Mouse (Mus musculus) stomach, postnatal 0 days (tissue): Measurements from ENCODE around the gene Hs6st1. TPM values are rescaled to one million over a fixed set of nuclear protein-coding genes. Genes with fewer than 3 reads are reported as not detected.
A peak's percentile ranks its signal among the peaks of the same experiment; 100 is the strongest.

Experiments
- ATAC-seq: fragments of 200-750 bp; cut with Nextera tagmentation; 2 replicates; pipeline ENCODE4 v1.8.0; 2017; ENCODE audit not compliant: low FRiP score, low TSS enrichment
- DNase-seq: peaks from one replicate; pipeline ENCODE4 v3.0.0-alpha.2; 2016; ENCODE audit warnings: low spot score
- H3K27ac ChIP-seq: fragments of 300-500 bp; sonication (generic); replicated peaks from 2 replicates; pipeline ENCODE4 v1.5.1; 2014; ENCODE audit warnings: mild to moderate bottlenecking, control low read depth
- H3K27me3 ChIP-seq: fragments of 300-500 bp; sonication (generic); 2 replicates; pipeline ENCODE4 v1.6.1; 2014; ENCODE audit warnings: low read length; ENCODE audit not compliant: control insufficient read depth, insufficient read depth
- H3K36me3 ChIP-seq: fragments of 300-500 bp; sonication (generic); 2 replicates; pipeline ENCODE4 v1.6.1; 2014; ENCODE audit warnings: low read length, mixed read lengths; ENCODE audit not compliant: control insufficient read depth, insufficient read depth
- H3K4me1 ChIP-seq: fragments of 300-500 bp; sonication (generic); replicated peaks from 2 replicates; pipeline ENCODE4 v1.6.1; 2014; ENCODE audit warnings: antibody characterized with exemption; ENCODE audit not compliant: control insufficient read depth, insufficient read depth
- H3K4me2 ChIP-seq: fragments of 300-500 bp; sonication (generic); replicated peaks from 2 replicates; pipeline ENCODE4 v1.6.1; 2014; ENCODE audit warnings: low read depth, mild to moderate bottlenecking, control low read depth, moderate library complexity
- H3K4me3 ChIP-seq: fragments of 300-500 bp; sonication (generic); 2 replicates; pipeline ENCODE4 v1.5.1; 2014; ENCODE audit warnings: low read depth, low read length, control low read depth
- H3K9ac ChIP-seq: fragments of 300-500 bp; sonication (generic); 2 replicates; pipeline ENCODE4 v1.6.1; 2014; ENCODE audit warnings: mild to moderate bottlenecking, low read length, control low read depth, mixed read lengths
- H3K9me3 ChIP-seq: fragments of 300-500 bp; sonication (generic); 2 replicates; pipeline ENCODE4 v1.6.1; 2016; ENCODE audit warnings: low read length; ENCODE audit not compliant: control insufficient read depth
- CTCF ChIP-seq: IDR thresholded peaks from 2 replicates; pipeline ENCODE4 v1.5.1; 2016; ENCODE audit warnings: antibody characterized with exemption, low read depth, mild to moderate bottlenecking, moderate library complexity
- EP300 ChIP-seq: optimal IDR thresholded peaks from 2 replicates; pipeline ENCODE3; 2016; ENCODE audit warnings: antibody characterized with exemption
- WGBS: fragments of 180-500 bp; shearing (Covaris S2); extraction: QIAGEN DNeasy Blood & Tissue Kit; methylation state at CpG from one replicate; pipeline ENCODE4 v1.1.7; 2014; 5-methylcytosine and 5-hydroxymethylcytosine counted together
- polyA plus RNA-seq: library from polyadenylated mRNA; unstranded; fragments of >200 nt; fragmentation: Nextera tagmentation; extraction: Ambion mirVana; gene quantifications from 2 replicates; pipeline ENCODE4 v1.2.1, GENCODE M21; 2015

Hs6st1 gene
- 5.7 and 6.8 TPM in 2 replicates for polyA plus RNA-seq

- DNase-seq (peak; percentile 95), ATAC-seq (peak; percentile 92)
- H3K36me3 ChIP-seq = no peaks in the 10 kb centered on the region
- peaks cover 24% of the 10 kb centered on the region for H3K4me1 ChIP-seq
- under 1% methylated on average over 35 of the region's 55 CpGs for WGBS
- peak within 1 kb of the TSS; percentile 82 for H3K4me3 ChIP-seq
- TF ChIP-seq EP300 (no peak), CTCF (no peak)
- peak within 1 kb of the TSS; percentile 85 for H3K9ac ChIP-seq
- peak within 1 kb of the TSS; percentile 86 for H3K27ac ChIP-seq
- H3K4me2 ChIP-seq = peak within 1 kb of the TSS; percentile 93
- no peaks in the 10 kb centered on the region for H3K9me3 ChIP-seq
- no peaks in the 10 kb centered on the region for H3K27me3 ChIP-seq
Observed at GRCm38 (mm10) chr1:36068076-36068475, at the start of gene Hs6st1. TSS of gene Hs6st1 (plus strand) at chr1:36068400.

GRCm38 (mm10) chr1:36018617-36019016 is 49.6 kb upstream of the Hs6st1 start:
- Histone ChIP-seq H3K4me2 (no peak overlapping the region), H3K9ac (no peak overlapping the region), H3K27ac (no peak overlapping the region), H3K4me3 (no peak overlapping the region), H3K36me3 (no peaks in the 10 kb centered on the region), H3K4me1 (no peaks in the 10 kb centered on the region), H3K9me3 (no peaks in the 10 kb centered on the region), H3K27me3 (no peaks in the 10 kb centered on the region)
- 86% methylated on average over 4 of the region's 4 CpGs for WGBS
- TF ChIP-seq CTCF = no peak
- TF ChIP-seq EP300 = no peak
- DNase-seq = no peak
- ATAC-seq = no peak

- Histone ChIP-seq H3K4me3 (no peak overlapping the region), H3K4me2 (no peak overlapping the region), H3K4me1 (no peaks in the 10 kb centered on the region), H3K27ac (no peak overlapping the region), H3K27me3 (no peaks in the 10 kb centered on the region), H3K9me3 (no peaks in the 10 kb centered on the region), H3K9ac (no peak overlapping the region), H3K36me3 (no peaks in the 10 kb centered on the region)
- 92% methylated on average over 2 of the region's 2 CpGs for WGBS
- DNase-seq (no peak), ATAC-seq (no peak)
- TF ChIP-seq CTCF (no peak), EP300 (no peak)
Observed at GRCm38 (mm10) chr1:36019161-36019560, 49.0 kb upstream of the Hs6st1 start.

- Histone ChIP-seq H3K27me3 (no peaks in the 10 kb centered on the region), H3K27ac (no peak overlapping the region), H3K36me3 (no peaks in the 10 kb centered on the region), H3K9ac (no peak overlapping the region), H3K4me3 (no peak overlapping the region), H3K4me2 (no peak overlapping the region), H3K4me1 (no peaks in the 10 kb centered on the region), H3K9me3 (no peaks in the 10 kb centered on the region)
- DNase-seq = no peak
- TF ChIP-seq EP300 = no peak
- TF ChIP-seq CTCF = no peak
- 92% methylated on average over 4 of the region's 4 CpGs for WGBS
- ATAC-seq = no peak
Observed at GRCm38 (mm10) chr1:36020315-36020714, 47.9 kb upstream of the Hs6st1 start.

GRCm38 (mm10) chr1:36030421-36030821 is 37.8 kb upstream of the Hs6st1 start:
- H3K4me1 ChIP-seq = no peaks in the 10 kb centered on the region
- no peak overlapping the region for H3K27ac ChIP-seq
- H3K9me3 ChIP-seq = no peaks in the 10 kb centered on the region
- peak; percentile 26 for DNase-seq
- H3K36me3 ChIP-seq = no peaks in the 10 kb centered on the region
- no peak overlapping the region for H3K4me2 ChIP-seq
- no peak overlapping the region for H3K9ac ChIP-seq
- no peak overlapping the region for H3K4me3 ChIP-seq
- WGBS = 26% methylated on average over 10 of the region's 10 CpGs
- H3K27me3 ChIP-seq = no peaks in the 10 kb centered on the region
- ATAC-seq = no peak; the same call in 1 of the 2 replicates
- TF ChIP-seq EP300 (no peak), CTCF (no peak)

GRCm38 (mm10) chr1:36038769-36039168 is 29.4 kb upstream of the Hs6st1 start:
- TF ChIP-seq EP300 = no peak
- TF ChIP-seq CTCF = no peak
- H3K27me3 ChIP-seq = no peaks in the 10 kb centered on the region
- no peak for ATAC-seq
- no peak overlapping the region for H3K4me2 ChIP-seq
- H3K27ac ChIP-seq = no peak overlapping the region
- DNase-seq = no peak
- no peak overlapping the region for H3K4me3 ChIP-seq
- 80% methylated on average over 8 of the region's 8 CpGs for WGBS
- no peak overlapping the region for H3K9ac ChIP-seq
- H3K36me3 ChIP-seq = no peaks in the 10 kb centered on the region
- H3K9me3 ChIP-seq = no peaks in the 10 kb centered on the region
- no peaks in the 10 kb centered on the region for H3K4me1 ChIP-seq
